ENCODE assay signal across 9 mouse cellular contexts in genomic region chr11:97148591-97148990, GRCm38 (mm10). TPM values are rescaled to one million over a fixed set of nuclear protein-coding genes. Genes with fewer than 3 reads are reported as not detected.
A peak's percentile ranks its signal among the peaks of the same experiment; 100 is the strongest.
DNase-seq lines count a peak whose midpoint lies in the region; ATAC-seq and TF ChIP-seq lines count a peak whose summit lies in the region.
"Had no signal": no experiment of that assay in that cellular context is flagged by ENCODE, and none has a peak within 500 bp of the region (broad histone marks: within the 10 kb centered on the region; RNA-seq: fewer than 3 reads in every experiment).

No protein-coding gene starts in this region.

- peak overlapping the region; percentile 78 for H3K4me3 ChIP-seq in lung, embryonic 16.5 days (ENCODE audit: low read length)
- peak overlapping the region; percentile 85 for H3K4me3 ChIP-seq in heart, postnatal 0 days (ENCODE audit: low read depth, low read length)
- H3K4me3 ChIP-seq in limb, embryonic 15.5 days, result peak overlapping the region; percentile 4; the same call in 1 of the 2 replicates
- peak overlapping the region; percentile 8; the same call in 1 of the 2 replicates for H3K4me3 ChIP-seq in stomach, embryonic 14.5 days (ENCODE audit: low read depth, low read length)

- H3K9ac ChIP-seq in lung, embryonic 16.5 days (ENCODE audit: low read length), result peak overlapping the region; percentile 74
- no peak overlapping the region for H3K9ac ChIP-seq in heart, postnatal 0 days (replicated peaks; ENCODE audit: low read depth, low read length)
- H3K9ac ChIP-seq in limb, embryonic 15.5 days, result no peak overlapping the region
- no peak overlapping the region for H3K9ac ChIP-seq in stomach, embryonic 14.5 days (replicated peaks; ENCODE audit: low read depth, low read length)

- H3K4me1 ChIP-seq in lung, embryonic 16.5 days (replicated peaks; ENCODE audit: control insufficient read depth, insufficient read depth, low read length), result peaks cover 30% of the 10 kb centered on the region
- peaks cover 24% of the 10 kb centered on the region; the same call in 1 of the 2 replicates for H3K4me1 ChIP-seq in heart, postnatal 0 days (ENCODE audit: control insufficient read depth, insufficient read depth)
- peaks cover 58% of the 10 kb centered on the region for H3K4me1 ChIP-seq in limb, embryonic 15.5 days
- peaks cover 24% of the 10 kb centered on the region for H3K4me1 ChIP-seq in stomach, embryonic 14.5 days (ENCODE audit: control insufficient read depth, insufficient read depth, low read length)

- H3K27me3 ChIP-seq in lung, embryonic 16.5 days (ENCODE audit: control insufficient read depth, insufficient read depth, low read depth, low read length), result no peaks in the 10 kb centered on the region
- H3K27me3 ChIP-seq in heart, postnatal 0 days (ENCODE audit: control insufficient read depth, insufficient read depth, low read length), result peaks cover 3% of the 10 kb centered on the region; the same call in 1 of the 2 replicates
- H3K27me3 ChIP-seq in limb, embryonic 15.5 days, result no peaks in the 10 kb centered on the region
- no peaks in the 10 kb centered on the region for H3K27me3 ChIP-seq in stomach, embryonic 14.5 days (ENCODE audit: control insufficient read depth, insufficient read depth, low read length)

- no peak for DNase-seq in lung, postnatal 36 days
- no peak for DNase-seq in heart, postnatal 0 days (ENCODE audit: low spot score)
- DNase-seq in urinary bladder, postnatal 36 days (ENCODE audit: low spot score in 2 of 2), result no peak
- no peak for DNase-seq in adipocyte (ENCODE audit: low spot score)
- DNase-seq in cerebellum, adult 11 months, result no peak
- DNase-seq: right cerebral cortex, postnatal 14 days had no signal

- no peak for TF ChIP-seq CTCF in heart, postnatal 0 days (IDR thresholded peaks at IDR 0.05; ENCODE audit: low read depth)

- H3K27ac ChIP-seq in lung, embryonic 16.5 days (ENCODE audit: low read length), result no peak overlapping the region; the same call in 1 of the 2 replicates
- peak overlapping the region; percentile 91 for H3K27ac ChIP-seq in heart, postnatal 0 days (ENCODE audit: low read depth)
- no peak overlapping the region for H3K27ac ChIP-seq in limb, embryonic 15.5 days
- no peak overlapping the region for H3K27ac ChIP-seq in stomach, embryonic 14.5 days (ENCODE audit: low read length)

- no peaks in the 10 kb centered on the region for H3K9me3 ChIP-seq in lung, embryonic 16.5 days (ENCODE audit: control insufficient read depth, low read length)
- no peaks in the 10 kb centered on the region for H3K9me3 ChIP-seq in heart, postnatal 0 days (replicated peaks; ENCODE audit: control insufficient read depth, low read length)
- no peaks in the 10 kb centered on the region for H3K9me3 ChIP-seq in limb, embryonic 15.5 days
- H3K9me3 ChIP-seq in stomach, embryonic 14.5 days (ENCODE audit: control insufficient read depth, low read depth, low read length), result no peaks in the 10 kb centered on the region

- H3K36me3 ChIP-seq in lung, embryonic 16.5 days (ENCODE audit: control insufficient read depth, insufficient read depth, low read length), result peaks cover 3% of the 10 kb centered on the region; the same call in 1 of the 2 replicates
- 0 out of 2 replicates have a peak, but pooled peaks cover 3% of the 10 kb centered on the region for H3K36me3 ChIP-seq in heart, postnatal 0 days (replicated peaks; ENCODE audit: control insufficient read depth, insufficient read depth, low read length)
- peaks cover 43% of the 10 kb centered on the region for H3K36me3 ChIP-seq in limb, embryonic 15.5 days
- H3K36me3 ChIP-seq in stomach, embryonic 14.5 days (ENCODE audit: control insufficient read depth, insufficient read depth, low read length), result peaks cover 8% of the 10 kb centered on the region; the same call in 1 of the 2 replicates

- 29% methylated on average over 12 of the region's 12 CpGs for WGBS in lung, embryonic 16.5 days
- 39% methylated on average over 12 of the region's 12 CpGs for WGBS in heart, postnatal 0 days
- 37% methylated on average over 12 of the region's 12 CpGs for WGBS in limb, embryonic 15.5 days
- WGBS in stomach, embryonic 14.5 days, result 35% methylated on average over 12 of the region's 12 CpGs

- ATAC-seq in lung, embryonic 16.5 days (ENCODE audit: low read depth), result no peak
- ATAC-seq in heart, postnatal 0 days (ENCODE audit: insufficient read depth, low read depth), result no peak
- ATAC-seq in limb, embryonic 15.5 days (ENCODE audit: insufficient number of reproducible peaks, low FRiP score, low TSS enrichment, low read depth), result no peak
- ATAC-seq in stomach, embryonic 14.5 days (ENCODE audit: insufficient number of reproducible peaks, insufficient read depth, low FRiP score, low read depth), result no peak

- H3K4me2 ChIP-seq in lung, embryonic 16.5 days (ENCODE audit: low read depth, low read length), result peak overlapping the region; percentile 78
- peak overlapping the region; percentile 99 for H3K4me2 ChIP-seq in heart, postnatal 0 days (ENCODE audit: low read depth, low read length)
- H3K4me2 ChIP-seq in limb, embryonic 15.5 days, result peak overlapping the region; percentile 85; the same call in 1 of the 2 replicates
- H3K4me2 ChIP-seq in stomach, embryonic 14.5 days (replicated peaks; ENCODE audit: low read depth, low read length), result peak overlapping the region; percentile 91; the same call in 1 of the 2 replicates

- TF ChIP-seq EP300 in heart, postnatal 0 days (IDR thresholded peaks at IDR 0.05; ENCODE audit: low read depth), result no peak

RNA-seq across cellular contexts. Expression of gene Tbkbp1, which starts 2.7 kb away (rescaled TPM):
- 4.9 TPM in 2 replicates for polyA plus RNA-seq in lung, embryonic 16.5 days (2015; fragmentation: Nextera tagmentation; extraction: Ambion mirVana)
- total RNA-seq in heart, postnatal 0 days (2014; rRNA removed; ENCODE audit: low replicate concordance), result 8.9 and 27.8 TPM in 2 replicates
- 2.8 and 3.4 TPM in 2 replicates for polyA plus RNA-seq in heart, postnatal 0 days (2015; fragmentation: Nextera tagmentation; extraction: Ambion mirVana)
- 6.8 and 7.8 TPM in 2 replicates for polyA plus RNA-seq in limb, embryonic 15.5 days (2015; fragmentation: Nextera tagmentation; extraction: Ambion mirVana)
- 3.7 TPM in 2 replicates for polyA plus RNA-seq in stomach, embryonic 14.5 days (2014; fragmentation: Nextera tagmentation; extraction: Ambion mirVana)

RNA-seq across cellular contexts. Expression of gene Tbx21, which starts 33.5 kb away (rescaled TPM):
- 0.21 TPM in 1 of 2 replicates, not detected in the other for polyA plus RNA-seq in lung, embryonic 16.5 days (2015; fragmentation: Nextera tagmentation; extraction: Ambion mirVana)
- not detected in 2 replicates for total RNA-seq in heart, postnatal 0 days (2014; rRNA removed; ENCODE audit: low replicate concordance)
- polyA plus RNA-seq in heart, postnatal 0 days (2015; fragmentation: Nextera tagmentation; extraction: Ambion mirVana), result not detected in 2 replicates
- 0.14 TPM in 1 of 2 replicates, not detected in the other for polyA plus RNA-seq in limb, embryonic 15.5 days (2015; fragmentation: Nextera tagmentation; extraction: Ambion mirVana)
- 0.20 TPM in 1 of 2 replicates, not detected in the other for polyA plus RNA-seq in stomach, embryonic 14.5 days (2014; fragmentation: Nextera tagmentation; extraction: Ambion mirVana)

RNA-seq across cellular contexts. Expression of gene Kpnb1, which starts 39.1 kb away (rescaled TPM):
- 39.6 and 40.4 TPM in 2 replicates for polyA plus RNA-seq in lung, embryonic 16.5 days (2015; fragmentation: Nextera tagmentation; extraction: Ambion mirVana)
- total RNA-seq in heart, postnatal 0 days (2014; rRNA removed; ENCODE audit: low replicate concordance), result 68.2 and 74.8 TPM in 2 replicates
- 17.9 and 18.4 TPM in 2 replicates for polyA plus RNA-seq in heart, postnatal 0 days (2015; fragmentation: Nextera tagmentation; extraction: Ambion mirVana)
- 42.7 and 44.3 TPM in 2 replicates for polyA plus RNA-seq in limb, embryonic 15.5 days (2015; fragmentation: Nextera tagmentation; extraction: Ambion mirVana)
- polyA plus RNA-seq in stomach, embryonic 14.5 days (2014; fragmentation: Nextera tagmentation; extraction: Ambion mirVana), result 65.1 and 67.7 TPM in 2 replicates

Comparison
In these comparisons a context has a peak if more than half of its experiments do, and no peak if none do; other contexts are left out.
1. H3K4me3 ChIP-seq: peak in every context shown above with its lines; median percentile 85 in heart, postnatal 0 days; 78 in lung, embryonic 16.5 days; 8 in stomach, embryonic 14.5 days; 4 in limb, embryonic 15.5 days.